Mouse (Mus musculus): Measurements from ENCODE around the gene Nos1ap. TPM values are rescaled to one million over a fixed set of nuclear protein-coding genes. Genes with fewer than 3 reads are reported as not detected.
A peak's percentile ranks its signal among the peaks of the same experiment; 100 is the strongest.

The Nos1ap gene
- polyA plus RNA-seq, 1 experiment from 2014 or later: 6.8 TPM

- no peak for TF ChIP-seq CTCF (IDR thresholded peaks at IDR 0.05; ENCODE audit: low read depth)
- TF ChIP-seq EP300 (optimal IDR thresholded peaks at IDR 0.05): no peak
- DNase-seq (ENCODE audit: low spot score) (no peak), ATAC-seq (ENCODE audit: low FRiP score, low TSS enrichment) (0 out of 2 replicates have a peak, but pooled peaks have one; percentile 20)
- 68% methylated on average over 8 of the region's 8 CpGs for WGBS
- H3K9me3 ChIP-seq (ENCODE audit: control insufficient read depth, low read length): no peaks in the 10 kb centered on the region
- H3K27ac ChIP-seq (replicated peaks): no peak overlapping the region
- H3K9ac ChIP-seq (ENCODE audit: low read length): no peak overlapping the region
- H3K4me3 ChIP-seq (ENCODE audit: low read depth, low read length): no peak overlapping the region
- no peaks in the 10 kb centered on the region for H3K36me3 ChIP-seq (ENCODE audit: control insufficient read depth, insufficient read depth, low read length)
- no peaks in the 10 kb centered on the region for H3K4me1 ChIP-seq (replicated peaks; ENCODE audit: control insufficient read depth, insufficient read depth)
- H3K27me3 ChIP-seq (ENCODE audit: control insufficient read depth, insufficient read depth, low read length): no peaks in the 10 kb centered on the region
- no peak overlapping the region for H3K4me2 ChIP-seq (replicated peaks; ENCODE audit: low read depth)
These were observed 182.7 kb downstream of the Nos1ap start for GRCm38 (mm10) chr1:170406921-170407320.

DNA sequence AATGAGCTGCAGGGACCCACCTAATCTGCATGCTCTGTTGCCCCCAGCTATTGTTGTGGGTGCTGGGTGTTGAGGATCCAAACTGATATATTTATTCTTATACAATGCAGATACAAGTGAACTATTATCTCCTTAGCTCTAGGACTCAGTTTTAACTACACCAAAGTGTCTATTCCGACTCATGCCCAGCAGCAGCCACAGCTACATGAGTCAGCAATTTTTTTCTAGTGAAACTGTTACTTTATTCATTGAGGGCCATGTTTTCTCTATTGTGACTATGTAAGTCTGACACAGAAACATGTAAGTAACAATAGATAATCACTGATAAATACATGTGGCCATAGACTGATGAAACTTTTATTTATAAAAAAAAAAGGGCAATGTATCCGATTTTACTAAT is 184.5 kb downstream of the Nos1ap start:
- H3K4me3 ChIP-seq (ENCODE audit: low read depth, low read length): no peak overlapping the region
- ATAC-seq (ENCODE audit: low FRiP score, low TSS enrichment): no peak

DNA sequence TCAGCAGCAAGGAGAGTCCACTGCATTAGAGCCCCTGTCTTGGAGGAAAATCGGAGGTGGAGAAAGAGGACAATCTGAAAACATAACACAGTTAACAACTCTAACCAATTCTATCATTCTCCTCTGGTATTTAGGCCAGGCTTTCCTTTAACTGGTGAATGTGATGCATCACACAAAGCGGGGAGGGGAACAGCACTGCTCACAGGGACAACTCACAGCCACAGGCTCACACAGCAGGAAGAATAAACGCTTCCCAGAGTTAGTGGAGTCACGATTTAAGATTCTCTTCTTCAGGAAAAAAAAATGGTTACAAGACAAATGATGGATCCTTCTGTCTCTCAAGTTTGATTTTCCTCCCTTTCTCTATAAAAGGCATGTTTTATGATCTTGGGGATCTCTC is 187.0 kb downstream of the Nos1ap start:
- no peak for ATAC-seq (ENCODE audit: low FRiP score, low TSS enrichment)
- Histone ChIP-seq H3K27ac (replicated peaks) (no peak overlapping the region), H3K9ac (ENCODE audit: low read length) (no peak overlapping the region), H3K4me2 (replicated peaks; ENCODE audit: low read depth) (no peak overlapping the region), H3K9me3 (ENCODE audit: control insufficient read depth, low read length) (no peaks in the 10 kb centered on the region), H3K4me3 (ENCODE audit: low read depth, low read length) (no peak overlapping the region), H3K36me3 (ENCODE audit: control insufficient read depth, insufficient read depth, low read length) (no peaks in the 10 kb centered on the region), H3K4me1 (replicated peaks; ENCODE audit: control insufficient read depth, insufficient read depth) (no peaks in the 10 kb centered on the region), H3K27me3 (ENCODE audit: control insufficient read depth, insufficient read depth, low read length) (no peaks in the 10 kb centered on the region)
- DNase-seq (ENCODE audit: low spot score): no peak
- TF ChIP-seq EP300 (optimal IDR thresholded peaks at IDR 0.05): no peak
- no peak for TF ChIP-seq CTCF (IDR thresholded peaks at IDR 0.05; ENCODE audit: low read depth)
- WGBS: 59% methylated on average over 4 of the region's 4 CpGs

More for the DNA sequence above, 184.5 kb downstream of the Nos1ap start:
- no peaks in the 10 kb centered on the region for H3K36me3 ChIP-seq (ENCODE audit: control insufficient read depth, insufficient read depth, low read length)
- WGBS: 81% methylated on average over 2 of the region's 2 CpGs
- H3K27ac ChIP-seq (replicated peaks): no peak overlapping the region
- no peak for DNase-seq (ENCODE audit: low spot score)
- H3K27me3 ChIP-seq (ENCODE audit: control insufficient read depth, insufficient read depth, low read length): no peaks in the 10 kb centered on the region
- H3K4me1 ChIP-seq (replicated peaks; ENCODE audit: control insufficient read depth, insufficient read depth): no peaks in the 10 kb centered on the region
- H3K9ac ChIP-seq (ENCODE audit: low read length): no peak overlapping the region
- H3K9me3 ChIP-seq (ENCODE audit: control insufficient read depth, low read length): no peaks in the 10 kb centered on the region
- H3K4me2 ChIP-seq (replicated peaks; ENCODE audit: low read depth): no peak overlapping the region
- TF ChIP-seq CTCF (IDR thresholded peaks at IDR 0.05; ENCODE audit: low read depth): no peak
- TF ChIP-seq EP300 (optimal IDR thresholded peaks at IDR 0.05): no peak

DNA sequence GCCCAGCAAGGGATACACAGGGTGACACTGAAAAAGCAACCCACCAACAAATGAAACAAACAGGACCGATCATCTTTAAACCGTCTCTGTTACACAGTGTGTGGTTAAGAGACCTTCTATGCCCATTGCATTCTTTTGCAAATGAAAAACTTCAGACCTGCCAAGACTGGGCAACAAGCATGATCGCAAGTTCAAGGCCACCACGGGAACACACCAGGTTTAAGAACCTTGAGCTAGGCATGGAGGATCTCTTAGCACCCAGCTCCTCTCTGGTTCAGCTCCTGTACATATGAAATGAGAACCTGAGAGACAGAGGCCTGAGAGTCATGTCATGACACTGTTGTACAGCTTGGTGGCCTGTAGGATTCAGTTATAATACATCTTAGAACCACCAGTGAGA is 190.8 kb downstream of the Nos1ap start:
- no peak for ATAC-seq (ENCODE audit: low FRiP score, low TSS enrichment)
- no peak overlapping the region for H3K4me2 ChIP-seq (replicated peaks; ENCODE audit: low read depth)
- H3K4me1 ChIP-seq (replicated peaks; ENCODE audit: control insufficient read depth, insufficient read depth): 0 out of 2 replicates have a peak, but pooled peaks cover under 1% of the 10 kb centered on the region
- TF ChIP-seq EP300 (optimal IDR thresholded peaks at IDR 0.05) (no peak), CTCF (IDR thresholded peaks at IDR 0.05; ENCODE audit: low read depth) (no peak)
- no peaks in the 10 kb centered on the region for H3K9me3 ChIP-seq (ENCODE audit: control insufficient read depth, low read length)
- WGBS: 97% methylated on average over 4 of the region's 4 CpGs
- no peaks in the 10 kb centered on the region for H3K36me3 ChIP-seq (ENCODE audit: control insufficient read depth, insufficient read depth, low read length)
- no peak overlapping the region for H3K27ac ChIP-seq (replicated peaks)
- H3K27me3 ChIP-seq (ENCODE audit: control insufficient read depth, insufficient read depth, low read length): no peaks in the 10 kb centered on the region
- DNase-seq (ENCODE audit: low spot score): no peak
- no peak overlapping the region for H3K9ac ChIP-seq (ENCODE audit: low read length)
- H3K4me3 ChIP-seq (ENCODE audit: low read depth, low read length): no peak overlapping the region

GRCm38 (mm10) chr1:170395101-170395500 is 194.6 kb downstream of the Nos1ap start:
- Histone ChIP-seq H3K27me3 (ENCODE audit: control insufficient read depth, insufficient read depth, low read length) (no peaks in the 10 kb centered on the region), H3K4me3 (ENCODE audit: low read depth, low read length) (no peak overlapping the region), H3K27ac (replicated peaks) (no peak overlapping the region), H3K9ac (ENCODE audit: low read length) (no peak overlapping the region), H3K4me1 (replicated peaks; ENCODE audit: control insufficient read depth, insufficient read depth) (0 out of 2 replicates have a peak, but pooled peaks cover 2% of the 10 kb centered on the region), H3K4me2 (replicated peaks; ENCODE audit: low read depth) (no peak overlapping the region), H3K36me3 (ENCODE audit: control insufficient read depth, insufficient read depth, low read length) (no peaks in the 10 kb centered on the region), H3K9me3 (ENCODE audit: control insufficient read depth, low read length) (no peaks in the 10 kb centered on the region)
- WGBS: 70% methylated on average over 2 of the region's 2 CpGs
- ATAC-seq (ENCODE audit: low FRiP score, low TSS enrichment) (no peak), DNase-seq (ENCODE audit: low spot score) (no peak)
- no peak for TF ChIP-seq CTCF (IDR thresholded peaks at IDR 0.05; ENCODE audit: low read depth)
- TF ChIP-seq EP300 (optimal IDR thresholded peaks at IDR 0.05): no peak

- 55% methylated on average over 1 of the region's 1 CpGs for WGBS
- DNase-seq (ENCODE audit: low spot score): no peak
These were observed 195.0 kb downstream of the Nos1ap start for GRCm38 (mm10) chr1:170394641-170395040.

More at GRCm38 (mm10) chr1:170394641-170395040, 195.0 kb downstream of the Nos1ap start:
- Histone ChIP-seq H3K27ac (replicated peaks) (no peak overlapping the region), H3K9me3 (ENCODE audit: control insufficient read depth, low read length) (no peaks in the 10 kb centered on the region), H3K27me3 (ENCODE audit: control insufficient read depth, insufficient read depth, low read length) (no peaks in the 10 kb centered on the region), H3K36me3 (ENCODE audit: control insufficient read depth, insufficient read depth, low read length) (no peaks in the 10 kb centered on the region), H3K4me3 (ENCODE audit: low read depth, low read length) (no peak overlapping the region), H3K4me1 (replicated peaks; ENCODE audit: control insufficient read depth, insufficient read depth) (0 out of 2 replicates have a peak, but pooled peaks cover 2% of the 10 kb centered on the region), H3K9ac (ENCODE audit: low read length) (no peak overlapping the region), H3K4me2 (replicated peaks; ENCODE audit: low read depth) (no peak overlapping the region)
- TF ChIP-seq EP300 (optimal IDR thresholded peaks at IDR 0.05) (no peak), CTCF (IDR thresholded peaks at IDR 0.05; ENCODE audit: low read depth) (no peak)
- ATAC-seq (ENCODE audit: low FRiP score, low TSS enrichment): no peak
